Mouse (Mus musculus): ENCODE measurements around the gene Apba1.

Apba1 gene

DNA sequence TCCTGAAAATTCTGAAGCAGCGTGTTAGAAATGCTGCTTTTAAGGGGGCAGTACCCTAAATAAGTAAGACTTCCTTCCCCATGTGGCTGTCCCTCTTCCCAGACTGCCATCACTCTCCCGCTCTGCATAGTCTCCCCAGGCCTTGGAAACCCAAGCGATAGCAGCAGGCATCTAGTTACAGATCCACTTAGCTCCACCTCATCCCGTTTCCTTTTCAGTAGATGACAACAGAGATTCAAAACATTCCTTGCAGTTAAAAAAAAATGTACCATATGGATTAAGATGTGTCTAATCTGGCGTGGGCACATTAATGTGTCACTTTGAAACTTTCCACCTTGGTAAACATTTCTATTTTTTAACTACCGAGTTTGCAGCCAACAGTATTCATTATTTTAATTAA is 48.1 kb downstream of the Apba1 start:
- no peak for DNase-seq (ENCODE audit: low read depth, low spot score)

DNA sequence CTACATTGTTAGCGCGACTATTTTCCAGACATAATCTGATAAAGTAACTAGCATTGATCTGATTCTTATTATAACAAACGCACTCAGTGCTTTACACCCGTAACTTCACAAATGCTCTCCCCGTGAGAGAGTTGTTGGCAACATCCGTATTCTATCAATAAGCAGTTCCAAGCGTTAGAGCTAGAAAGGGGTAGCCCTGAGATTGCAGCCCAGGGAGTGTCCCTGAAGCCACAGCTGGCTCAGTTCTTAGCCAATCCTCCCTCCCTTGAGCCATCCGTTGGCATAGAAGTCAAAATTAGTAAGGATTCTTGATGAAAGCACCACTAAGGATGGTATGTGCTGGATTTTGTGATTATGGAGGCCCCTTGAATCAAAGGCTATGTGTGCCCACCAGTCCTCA is 48.7 kb downstream of the Apba1 start:
- no peak for DNase-seq (ENCODE audit: low read depth, low spot score)

DNA sequence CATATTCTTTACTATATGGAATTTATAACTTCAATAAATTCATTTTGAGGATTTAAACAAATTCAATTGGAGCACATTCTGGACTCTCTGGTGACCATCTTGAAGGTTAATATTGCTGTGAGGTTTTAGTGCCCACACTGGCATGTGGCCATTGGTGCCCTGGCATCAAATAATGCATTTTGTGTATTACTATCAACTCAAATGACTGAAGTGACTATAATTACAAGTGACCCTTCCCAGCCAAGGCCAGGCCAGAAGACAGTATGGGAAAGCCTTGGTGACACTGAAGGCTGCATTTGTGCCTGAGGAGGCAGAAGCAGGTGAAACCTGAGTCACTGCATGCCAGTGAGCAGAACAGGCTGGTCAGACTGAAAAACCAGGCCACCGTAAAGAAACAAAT is 50.5 kb downstream of the Apba1 start:
- DNase-seq (ENCODE audit: low read depth, low spot score), result no peak

DNA sequence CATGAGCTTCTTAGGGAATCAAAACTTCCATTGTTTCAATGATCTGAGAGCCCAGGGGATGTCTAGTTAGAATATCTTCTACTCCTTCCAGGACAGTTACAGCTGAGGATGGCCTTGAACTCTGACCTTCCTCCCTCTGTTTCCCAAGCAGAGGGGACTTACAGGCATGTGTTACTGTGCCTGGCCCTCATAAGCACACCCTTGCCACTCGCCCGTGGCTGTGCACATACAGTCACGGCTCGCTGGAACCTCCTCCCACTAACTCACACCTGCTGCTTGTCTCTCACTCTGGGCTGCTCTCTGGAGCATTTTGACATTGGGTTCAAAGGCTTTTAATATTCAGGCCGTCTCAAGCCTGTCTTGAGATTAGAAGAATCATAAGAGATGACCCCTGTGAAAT is 51.8 kb downstream of the Apba1 start:
- DNase-seq (ENCODE audit: low read depth, low spot score), result peak; percentile 9

DNA sequence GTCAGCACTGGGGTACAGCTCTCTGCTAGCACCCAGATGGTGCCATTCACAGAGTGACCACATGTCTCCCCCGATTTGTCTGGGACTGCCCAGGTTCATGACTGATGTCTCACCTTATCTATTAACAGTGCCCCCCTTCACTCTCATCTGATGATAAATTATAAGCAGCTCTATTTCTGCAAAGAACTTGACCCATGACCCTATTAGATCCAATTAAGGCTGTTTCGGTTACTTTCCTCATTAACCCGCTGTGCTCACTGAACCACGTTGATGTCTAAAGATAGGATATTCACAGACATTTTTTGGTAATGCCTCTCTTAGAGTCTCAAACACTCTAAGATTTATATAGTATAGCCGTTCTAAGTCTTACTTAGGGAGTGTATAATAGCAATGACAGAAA is 52.3 kb downstream of the Apba1 start:
- DNase-seq (ENCODE audit: low read depth, low spot score), result no peak

DNA sequence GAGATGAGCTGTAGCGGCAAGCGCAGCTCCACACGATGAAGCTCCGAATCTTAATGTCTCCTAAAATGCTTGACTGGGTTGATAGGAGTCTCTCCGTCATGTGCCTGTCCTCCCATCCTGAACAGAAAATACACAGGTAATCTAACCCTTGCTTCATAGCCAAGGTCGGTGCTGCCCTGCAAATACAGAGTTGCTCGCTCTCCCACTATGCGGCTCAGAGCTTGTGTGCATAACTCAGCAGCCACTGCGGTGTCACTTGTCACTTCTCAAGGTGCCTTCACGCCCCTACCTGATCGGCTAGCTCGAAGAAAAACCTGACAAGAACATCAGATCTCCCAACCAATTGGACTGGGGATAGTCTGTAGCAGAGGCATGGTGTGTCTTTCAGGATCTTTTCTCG is 58.1 kb downstream of the Apba1 start:
- no peak for DNase-seq (ENCODE audit: low read depth, low spot score)

DNA sequence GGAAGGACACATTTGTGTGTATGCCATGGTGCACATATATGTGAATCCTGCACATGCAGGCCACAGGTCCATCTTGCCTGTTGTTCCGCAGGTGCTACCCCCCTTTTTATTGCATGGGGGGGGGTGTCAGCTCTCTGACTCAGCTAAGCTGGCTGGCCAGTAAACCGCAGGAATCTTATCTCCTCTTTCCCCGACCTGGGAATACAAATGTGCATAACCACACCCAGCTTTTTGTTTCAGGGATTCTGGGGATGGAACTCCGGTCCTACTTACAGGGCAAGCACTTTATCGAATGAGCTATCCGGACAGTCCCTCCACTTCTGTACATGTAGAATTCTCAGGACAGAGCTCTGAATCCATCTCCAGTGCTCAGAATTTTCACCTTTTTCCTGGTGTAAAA is 58.5 kb downstream of the Apba1 start:
- no peak for DNase-seq (ENCODE audit: low read depth, low spot score)

DNA sequence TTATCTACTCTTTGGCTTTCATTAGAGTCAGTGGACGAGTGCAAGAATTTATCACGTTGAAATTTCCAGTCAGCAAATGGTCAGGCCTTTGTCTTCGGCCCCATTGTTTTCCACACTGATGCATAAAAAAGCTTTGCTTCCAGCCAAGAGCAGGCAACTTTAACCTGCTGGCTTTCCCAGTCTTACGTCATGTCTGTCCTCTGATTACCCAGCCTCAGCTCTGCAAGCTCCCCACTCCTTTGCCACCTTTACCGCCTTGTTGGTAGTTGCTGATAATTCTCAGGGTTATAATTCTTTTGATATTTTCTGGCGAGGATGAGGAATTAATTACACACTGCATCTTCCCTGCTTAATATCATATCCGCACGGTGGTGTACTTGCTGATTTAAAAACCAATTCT is 61.2 kb downstream of the Apba1 start:
- no peak for DNase-seq (ENCODE audit: low read depth, low spot score)

DNA sequence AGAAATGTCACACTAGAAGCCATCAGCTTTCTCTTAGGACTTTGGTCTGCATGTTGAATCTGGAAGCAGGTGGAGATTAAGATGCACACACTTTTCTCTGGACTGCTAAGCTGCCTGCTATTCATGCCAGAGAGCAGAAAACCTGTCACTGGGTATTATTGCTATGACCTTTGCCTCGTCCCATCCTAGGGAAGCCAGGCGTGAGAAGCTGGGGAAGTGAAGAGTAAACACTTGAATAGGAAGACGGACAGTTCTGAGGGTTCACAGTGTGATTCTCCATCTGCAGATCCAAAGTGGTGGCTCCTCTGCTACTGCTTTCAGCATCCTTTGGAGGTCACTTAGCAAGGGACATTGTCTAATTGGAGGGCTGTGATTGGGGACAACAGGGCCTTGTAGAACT is 63.8 kb downstream of the Apba1 start:
- no peak for DNase-seq (ENCODE audit: low read depth, low spot score)

DNA sequence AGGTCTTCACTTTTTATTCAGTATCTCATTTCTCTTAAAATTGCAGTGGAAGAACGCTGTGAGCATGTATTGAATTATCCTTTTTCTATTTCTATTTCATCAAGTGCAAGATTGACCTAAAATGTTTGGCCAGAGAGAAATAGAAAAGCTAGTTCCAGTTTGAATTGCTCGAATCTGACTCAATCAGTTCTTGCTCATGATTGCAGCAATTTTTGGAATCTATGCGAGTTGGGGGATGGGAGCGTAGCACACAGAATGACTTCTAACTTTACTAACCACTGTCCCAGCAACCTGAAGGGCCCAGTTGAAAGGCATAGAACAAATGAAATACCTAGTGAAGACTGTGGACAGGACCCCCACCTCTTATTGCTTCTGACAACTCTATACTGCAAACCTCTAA is 64.8 kb downstream of the Apba1 start:
- DNase-seq (ENCODE audit: low read depth, low spot score), result no peak

DNA sequence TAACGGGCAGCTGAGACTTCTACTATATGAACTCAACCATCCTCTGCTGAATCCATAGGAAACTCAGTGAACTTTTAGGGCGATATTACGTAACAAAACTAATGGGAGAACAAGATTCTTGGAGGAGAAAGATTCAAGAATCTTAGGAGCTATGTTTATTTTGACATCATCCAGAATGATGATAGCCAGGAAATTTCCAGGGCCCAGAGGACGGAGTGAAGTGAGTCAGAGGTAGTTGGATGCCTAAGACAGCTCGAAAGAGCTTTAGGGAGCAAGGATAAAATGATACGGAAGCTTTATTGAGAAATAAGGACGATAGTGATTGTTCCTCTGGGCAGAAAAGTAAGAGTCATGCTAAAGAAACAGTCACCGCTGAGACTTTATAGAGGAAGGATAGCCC is 67.6 kb downstream of the Apba1 start:
- DNase-seq (ENCODE audit: low read depth, low spot score), result no peak

DNA sequence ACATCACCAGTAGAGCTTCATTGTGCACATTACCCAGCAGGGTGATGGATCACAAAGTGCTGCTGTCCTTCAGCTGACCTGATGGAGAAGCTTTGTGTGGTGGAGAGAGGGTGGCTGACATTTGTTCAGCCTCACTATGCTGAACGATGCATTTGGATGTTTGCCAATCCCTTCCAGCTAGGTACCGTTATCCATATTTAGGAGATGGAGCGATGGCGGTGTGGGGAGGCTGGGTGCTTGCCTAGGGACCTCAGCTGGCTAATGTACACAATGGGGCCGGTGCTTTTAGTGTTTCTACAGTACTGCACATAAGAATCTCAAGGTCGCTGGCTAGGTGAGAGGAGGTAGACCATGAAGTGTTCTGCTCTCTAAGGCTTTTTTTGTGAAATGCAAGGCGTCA is 72.1 kb downstream of the Apba1 start:
- no peak for DNase-seq (ENCODE audit: low read depth, low spot score)

DNA sequence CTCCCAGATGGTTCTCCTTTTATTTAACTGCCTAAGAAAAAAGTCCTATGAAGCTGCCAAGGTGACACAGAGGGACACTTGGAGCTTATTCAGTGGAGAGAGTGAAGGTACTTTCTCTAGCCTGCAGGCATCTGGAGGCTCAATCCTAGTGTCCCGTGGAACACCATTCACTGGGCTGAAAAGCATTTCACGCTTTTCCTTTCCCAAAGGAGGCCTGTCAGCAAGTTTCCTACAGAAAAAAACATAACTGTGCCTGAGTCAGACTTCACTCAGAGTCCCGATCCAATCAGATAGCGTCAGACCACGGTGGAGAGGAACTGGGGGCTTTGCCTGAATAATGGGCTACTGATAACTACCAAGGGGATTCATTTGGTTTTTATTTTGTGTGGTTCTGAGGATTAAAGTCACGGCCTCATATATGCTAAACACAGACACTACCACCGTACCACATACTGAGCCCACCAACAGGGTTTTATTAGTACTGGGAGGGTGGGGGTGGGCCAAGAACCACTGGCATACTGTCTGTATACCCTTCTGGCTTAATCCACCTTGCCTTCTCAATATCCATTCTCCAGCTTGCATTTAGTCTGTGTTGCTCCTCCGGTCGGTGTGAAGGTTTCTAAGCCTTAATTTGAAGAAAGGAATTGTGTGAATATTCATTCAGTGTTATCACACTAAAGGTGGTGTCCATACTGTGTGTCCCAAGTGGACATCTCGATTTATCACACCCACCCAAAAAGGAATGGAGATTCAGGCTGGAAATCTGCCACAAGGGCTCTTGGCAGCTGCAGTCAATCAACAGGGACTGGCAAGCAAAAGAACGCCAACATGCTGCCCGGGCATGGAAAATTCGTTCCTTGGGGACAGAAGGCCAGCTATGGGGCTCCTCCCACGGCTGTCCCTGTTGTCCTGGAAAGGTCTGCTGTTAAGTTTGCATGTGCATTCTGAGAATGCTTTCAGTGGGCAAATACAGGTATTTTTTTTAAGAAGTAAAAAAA is 75.3 kb downstream of the Apba1 start:
- DNase-seq (ENCODE audit: low read depth, low spot score), result no peak

DNA sequence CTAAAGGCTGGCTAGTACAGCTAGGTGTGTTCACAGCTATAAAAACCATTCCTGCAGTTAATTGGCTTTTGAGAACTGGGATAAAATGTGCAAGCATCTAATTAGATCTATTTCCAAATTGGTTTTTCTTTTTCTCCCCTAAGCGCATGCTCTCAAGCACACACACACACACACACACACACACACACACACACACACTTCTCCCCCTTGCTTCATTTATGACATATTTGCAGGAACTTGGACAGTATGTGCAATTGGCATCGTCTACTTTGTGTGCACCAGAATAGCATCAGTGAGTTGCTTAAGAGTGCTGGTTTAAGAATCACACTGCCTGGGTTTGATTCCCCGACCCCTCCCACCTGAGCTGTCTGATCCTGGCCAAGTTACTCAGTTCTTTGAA is 76.0 kb downstream of the Apba1 start:
- no peak for DNase-seq (ENCODE audit: low read depth, low spot score)

DNA sequence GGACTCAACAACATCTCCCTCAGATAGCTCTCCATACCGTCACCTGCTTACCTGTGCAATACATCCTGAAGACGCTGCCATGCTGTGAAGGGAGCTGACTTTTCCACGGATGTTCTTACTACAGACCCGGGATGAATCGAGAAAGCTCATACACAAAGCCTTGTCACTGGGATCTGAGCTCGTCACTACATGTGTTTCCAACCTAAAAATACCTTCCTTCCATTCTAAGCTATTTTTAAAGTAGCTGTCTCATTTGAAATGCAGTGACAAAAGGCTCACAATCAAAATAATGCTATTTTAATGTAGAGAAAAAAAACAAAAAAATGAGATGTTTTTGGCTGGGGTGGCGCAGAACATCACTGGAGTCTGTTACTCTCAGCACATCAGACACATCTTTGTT is 97.1 kb downstream of the Apba1 start:
- no peak for DNase-seq (ENCODE audit: low read depth, low spot score)

DNA sequence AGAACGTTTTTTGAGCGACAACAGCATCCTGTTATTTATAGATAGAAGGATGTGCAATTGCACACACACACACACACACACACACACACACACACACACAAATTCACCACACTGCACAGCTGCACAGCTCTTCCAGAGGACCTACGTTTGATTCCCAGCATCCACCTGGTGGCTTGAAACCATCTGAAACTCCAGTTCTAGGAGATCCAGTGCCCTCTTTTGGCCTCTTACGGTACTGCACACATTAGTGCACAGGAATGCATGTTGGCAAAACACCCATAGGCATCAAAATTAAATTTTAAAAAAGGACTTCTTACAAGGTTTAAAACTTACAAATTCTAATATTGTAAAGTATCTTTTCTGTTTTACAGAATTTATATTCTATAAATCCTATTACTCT is 99.4 kb downstream of the Apba1 start:
- DNase-seq (ENCODE audit: low read depth, low spot score), result peak; percentile 4

DNA sequence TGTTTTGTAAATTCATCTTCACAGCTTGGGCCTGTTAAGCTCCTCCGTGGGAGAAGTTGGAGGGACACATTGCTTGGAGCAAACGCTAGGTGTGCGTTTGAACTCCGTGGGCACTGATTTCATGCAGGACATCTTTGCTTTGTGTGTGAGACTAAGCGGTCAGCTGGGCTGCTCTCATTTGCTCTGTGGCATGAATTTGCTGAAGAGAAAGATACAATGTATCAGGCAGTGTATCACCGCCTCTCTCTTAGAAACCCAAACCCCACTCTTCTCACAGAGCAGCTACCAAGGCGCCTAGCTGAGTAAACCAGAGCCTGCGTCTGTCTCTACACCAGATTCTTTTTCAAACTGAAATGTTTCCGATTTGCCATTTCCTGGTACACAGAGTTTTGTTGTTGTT is 100.1 kb downstream of the Apba1 start:
- no peak for DNase-seq (ENCODE audit: low read depth, low spot score)

DNA sequence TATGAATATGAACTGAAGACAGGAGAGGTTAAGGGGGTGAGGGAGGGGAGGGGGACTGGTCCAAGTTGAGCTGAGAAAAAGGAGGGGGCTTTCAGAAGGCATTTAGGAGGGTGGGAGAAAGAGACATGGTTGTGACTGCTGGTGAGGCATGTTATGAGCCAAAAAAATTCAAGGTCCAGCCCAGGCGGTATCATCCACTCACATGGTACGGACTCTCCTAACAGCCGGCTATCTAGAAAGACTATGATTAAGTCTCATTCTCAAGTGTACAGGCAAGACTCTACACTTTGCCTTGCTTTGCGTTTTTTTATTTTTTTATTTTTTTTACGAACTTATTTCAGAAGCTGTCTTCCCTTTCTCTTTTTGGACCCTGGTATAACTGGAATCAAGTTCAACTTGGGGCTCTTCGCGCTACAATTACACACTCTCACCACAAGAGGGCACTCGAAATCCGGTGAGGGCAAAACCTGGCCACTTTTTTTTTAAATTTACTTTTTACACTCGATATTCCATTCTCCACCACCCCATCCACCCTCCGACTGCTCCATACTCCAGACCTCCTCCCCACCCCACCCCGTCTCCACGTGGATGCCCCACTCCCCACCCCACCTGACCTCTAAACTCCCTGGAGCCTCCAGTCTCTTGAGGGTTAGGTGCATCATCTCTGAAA is 101.6 kb downstream of the Apba1 start:
- peak; percentile 36 for DNase-seq (ENCODE audit: low read depth, low spot score)

DNA sequence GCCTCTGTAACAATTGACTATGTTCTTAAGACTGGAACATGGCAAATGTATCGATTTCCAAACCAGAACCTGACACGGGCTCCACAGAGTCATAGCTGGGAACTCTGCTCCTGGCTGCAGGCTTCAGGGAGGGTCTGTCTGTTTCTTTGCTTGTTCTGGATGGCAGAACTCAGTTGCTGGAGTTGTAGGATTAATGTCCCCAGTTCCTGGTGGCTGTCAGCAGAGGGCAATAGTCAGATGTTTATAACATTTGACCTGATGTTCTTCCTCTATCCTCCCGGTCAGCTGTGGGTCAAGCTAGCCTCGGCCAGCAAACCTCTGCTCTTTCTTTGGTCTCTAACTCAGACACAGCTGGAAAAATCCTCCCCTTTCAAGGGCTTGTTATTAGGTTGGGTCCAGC is 104.0 kb downstream of the Apba1 start:
- DNase-seq (ENCODE audit: low read depth, low spot score), result no peak

DNA sequence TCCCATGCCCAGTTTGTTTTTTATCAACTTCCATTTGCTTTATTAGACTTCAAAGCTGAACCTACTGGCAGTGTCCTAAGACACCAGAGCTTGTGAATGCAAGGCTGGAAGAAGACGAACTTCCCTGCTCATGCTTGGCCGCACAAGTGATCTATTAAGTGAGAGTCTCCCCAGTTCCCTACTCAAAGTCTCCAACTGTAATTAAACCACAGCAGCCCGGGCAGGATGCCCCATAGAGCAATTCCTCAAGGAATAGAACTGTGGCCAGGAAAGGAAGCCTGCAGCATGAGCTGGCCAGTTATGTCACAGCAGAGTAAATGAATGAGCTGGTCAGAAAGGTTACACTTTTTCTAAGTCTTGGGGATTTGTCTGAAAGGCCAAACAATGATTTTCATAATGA is 105.3 kb downstream of the Apba1 start:
- DNase-seq (ENCODE audit: low read depth, low spot score), result no peak

DNA sequence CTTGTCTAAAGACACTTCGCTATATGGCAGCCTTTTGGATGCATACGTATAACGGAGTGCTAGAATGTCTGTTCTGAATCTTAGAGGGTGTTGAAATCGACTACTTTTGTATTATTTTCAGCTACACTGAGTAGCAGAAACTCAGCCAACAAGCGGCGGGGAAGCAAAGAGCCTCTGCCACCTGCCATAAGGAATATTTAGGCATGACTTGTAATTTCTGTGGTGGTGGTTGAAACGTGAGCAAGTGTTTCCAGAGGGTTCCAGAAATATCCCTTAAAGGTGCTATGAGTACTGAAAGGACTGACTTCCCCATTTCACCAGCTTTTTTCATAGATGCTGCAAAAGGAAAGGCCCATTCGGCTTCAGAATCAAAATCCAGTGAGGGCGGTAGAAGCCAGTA is 107.4 kb downstream of the Apba1 start:
- DNase-seq (ENCODE audit: low read depth, low spot score), result no peak

DNA sequence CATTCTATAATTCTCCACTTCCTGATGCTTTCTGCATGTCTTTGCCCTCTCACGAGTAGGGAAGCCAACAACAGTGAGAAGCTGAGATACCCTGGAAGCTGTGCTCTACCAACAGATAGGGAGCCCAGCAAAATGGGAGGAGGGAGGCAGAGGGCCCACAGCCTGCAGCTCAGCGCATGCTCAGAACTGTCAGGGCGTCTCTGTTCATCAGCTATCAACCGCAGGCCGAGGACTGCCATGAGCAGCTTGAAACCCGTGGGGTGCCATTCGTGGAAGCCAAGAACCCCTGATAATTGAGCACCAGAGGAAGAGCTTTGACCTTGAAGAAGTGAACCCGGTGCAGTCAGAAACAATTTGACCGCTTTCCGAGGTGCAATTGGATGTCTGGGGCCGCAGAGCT is 108.4 kb downstream of the Apba1 start:
- DNase-seq (ENCODE audit: low read depth, low spot score), result no peak

DNA sequence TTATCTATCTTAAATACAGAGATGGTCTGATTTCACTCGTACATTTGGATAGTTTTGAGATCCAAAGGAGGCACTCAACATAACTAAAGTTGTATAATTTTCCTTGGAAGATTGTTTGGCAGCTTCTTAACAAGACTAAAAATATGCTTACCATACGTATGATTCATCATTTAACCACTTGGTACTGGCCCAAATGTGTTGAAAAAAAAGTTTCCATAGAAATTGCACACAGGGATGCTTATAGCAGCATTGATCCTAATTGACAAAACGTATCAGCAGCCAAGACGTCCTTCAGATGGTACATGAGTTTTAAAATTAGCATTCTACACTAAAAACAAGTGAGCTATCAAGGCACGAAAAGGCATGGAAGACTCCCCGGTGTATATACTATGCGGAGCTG is 108.9 kb downstream of the Apba1 start:
- DNase-seq (ENCODE audit: low read depth, low spot score), result no peak
